22 mouse cellular contexts compared by ENCODE assay signal in the genomic region with DNA sequence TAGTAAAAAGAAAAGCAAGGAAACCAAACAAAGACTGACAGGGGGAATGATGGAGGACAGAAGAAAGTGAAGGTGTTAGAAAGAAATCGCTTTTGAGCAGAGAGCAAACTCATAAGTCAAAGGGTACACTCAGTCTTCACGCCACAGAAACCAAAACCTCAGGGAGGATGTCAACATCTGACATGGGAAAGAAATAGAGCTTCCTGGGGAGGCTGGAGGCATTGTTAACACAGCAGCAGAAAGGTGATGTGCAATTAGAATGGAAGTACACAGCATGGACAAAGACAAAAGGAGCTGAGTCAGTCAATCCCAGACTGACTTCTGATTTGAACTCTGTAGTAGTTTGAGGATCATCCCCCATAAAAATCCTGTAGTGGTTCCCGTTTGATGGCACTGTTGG.
"Had no signal": no experiment of that assay in that cellular context is flagged by ENCODE, and none has a peak within 500 bp of the region (broad histone marks: within the 10 kb centered on the region; RNA-seq: fewer than 3 reads in every experiment).

No protein-coding gene starts in this region.

- H3K9ac ChIP-seq: heart, embryonic 12.5 days; hindbrain, embryonic 13.5 days; hindbrain, embryonic 15.5 days; limb, embryonic 12.5 days; liver, embryonic 12.5 days; liver, embryonic 14.5 days had no signal

- H3K4me3 ChIP-seq: gastrocnemius, adult 2 months; heart, embryonic 10.5 days; heart, embryonic 12.5 days; hindbrain, embryonic 13.5 days; hindbrain, embryonic 15.5 days; layer of hippocampus, adult 2 months; left cerebral cortex, adult 2 months; limb, embryonic 10.5 days; limb, embryonic 12.5 days; liver, embryonic 12.5 days had no signal

- H3K9me3 ChIP-seq: heart, embryonic 10.5 days; heart, embryonic 12.5 days; hindbrain, embryonic 13.5 days; hindbrain, embryonic 15.5 days; limb, embryonic 10.5 days; limb, embryonic 12.5 days; liver, embryonic 12.5 days had no signal

- H3K4me1 ChIP-seq: heart, embryonic 10.5 days; heart, embryonic 12.5 days; hindbrain, embryonic 13.5 days; hindbrain, embryonic 15.5 days; limb, embryonic 10.5 days; limb, embryonic 12.5 days; liver, embryonic 12.5 days had no signal

- H3K36me3 ChIP-seq: heart, embryonic 10.5 days; heart, embryonic 12.5 days; hindbrain, embryonic 13.5 days; hindbrain, embryonic 15.5 days; limb, embryonic 10.5 days; limb, embryonic 12.5 days; liver, embryonic 12.5 days had no signal

- H3K27me3 ChIP-seq: heart, embryonic 12.5 days; hindbrain, embryonic 13.5 days; hindbrain, embryonic 15.5 days; limb, embryonic 12.5 days; liver, embryonic 12.5 days had no signal

- H3K4me2 ChIP-seq: heart, embryonic 12.5 days; hindbrain, embryonic 13.5 days; hindbrain, embryonic 15.5 days; limb, embryonic 12.5 days; liver, embryonic 12.5 days had no signal

- DNase-seq: gastrocnemius, adult 2 months; gastrocnemius, postnatal 10 days; gastrocnemius, postnatal 25 days; heart, adult 18-20 months; heart, postnatal 10 days; heart, postnatal 4 days; kidney, adult 11 months; kidney, adult 2 months; kidney, postnatal 10 days; kidney, postnatal 36 days had no signal

- ATAC-seq: hindbrain, postnatal 0 days; intestine, embryonic 16.5 days; liver, embryonic 12.5 days had no signal

- H3K27ac ChIP-seq: gastrocnemius, adult 2 months; heart, embryonic 10.5 days; hindbrain, embryonic 13.5 days; hindbrain, embryonic 15.5 days; hindbrain, postnatal 0 days; layer of hippocampus, adult 2 months; left cerebral cortex, adult 2 months; limb, embryonic 10.5 days; limb, embryonic 12.5 days; liver, embryonic 12.5 days; liver, embryonic 14.5 days had no signal
